Mouse (Mus musculus): ENCODE measurements at regions not wholly inside any gene's neighbourhood (a gene's known extent, or its start where the extent isn't known, plus 50 kb on each side); places are given as distances from the start of the nearest gene placed in this dataset.

DNA sequence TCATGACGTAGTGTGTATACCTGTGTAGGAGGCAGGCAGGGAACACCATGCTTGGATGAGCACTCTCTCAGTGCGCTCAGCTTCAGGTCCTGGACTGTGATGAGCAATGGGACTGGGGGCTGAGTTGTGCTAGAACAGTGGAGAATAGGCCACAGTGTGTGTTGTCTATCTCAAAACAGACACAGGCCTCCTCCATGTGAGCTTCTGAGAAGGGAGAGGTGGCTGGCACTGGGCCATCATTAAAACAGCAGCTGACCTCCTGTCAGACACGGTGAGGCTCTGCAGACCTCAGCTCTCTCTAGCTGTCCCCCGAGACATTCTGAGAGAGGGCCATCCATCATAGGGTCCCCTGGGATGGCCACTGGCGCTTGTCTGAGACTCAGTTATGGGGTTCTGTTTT, 119.0 kb upstream of the Cxcr4 start:
- Histone ChIP-seq H3K4me1 (ENCODE audit: control insufficient read depth, insufficient read depth, low read length) (no peaks in the 10 kb centered on the region), H3K36me3 (ENCODE audit: control insufficient read depth, insufficient read depth, low read length) (no peaks in the 10 kb centered on the region), H3K4me3 (ENCODE audit: control insufficient read depth, low read depth, low read length) (no peak overlapping the region), H3K27me3 (ENCODE audit: control insufficient read depth, insufficient read depth, low read length) (no peaks in the 10 kb centered on the region), H3K27ac (ENCODE audit: control insufficient read depth, insufficient read depth, low read depth, low read length) (no peak overlapping the region)
- TF ChIP-seq POLR2A (IDR thresholded peaks at IDR 0.05; ENCODE audit: control insufficient read depth, low read depth, low read length), result no peak

DNA sequence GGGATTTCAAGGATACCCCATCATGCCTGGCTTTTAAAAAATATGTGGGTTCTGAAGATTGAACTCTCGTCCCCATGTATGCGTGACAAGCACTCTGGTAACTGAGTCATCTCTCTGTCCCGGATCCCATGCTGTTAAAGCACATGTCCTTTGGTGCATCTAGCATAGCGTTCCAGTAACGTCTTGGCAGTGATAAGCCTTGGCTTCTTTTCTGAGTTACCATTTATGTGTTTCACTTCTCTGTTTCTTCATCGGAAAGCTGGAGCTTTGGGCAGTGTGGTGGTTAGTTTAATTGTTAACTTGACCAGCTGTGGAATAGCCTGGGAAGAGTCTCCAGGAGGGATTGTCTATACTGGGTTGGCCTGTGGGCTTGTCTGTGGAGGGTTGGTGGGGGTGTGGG, 115.7 kb upstream of the Cxcr4 start:
- TF ChIP-seq POLR2A (IDR thresholded peaks at IDR 0.05; ENCODE audit: control insufficient read depth, low read depth, low read length), result no peak
- TF ChIP-seq CTCF (IDR thresholded peaks at IDR 0.05; ENCODE audit: control insufficient read depth, insufficient read depth, insufficient replicate concordance, low read depth, low read length), result no peak

DNA sequence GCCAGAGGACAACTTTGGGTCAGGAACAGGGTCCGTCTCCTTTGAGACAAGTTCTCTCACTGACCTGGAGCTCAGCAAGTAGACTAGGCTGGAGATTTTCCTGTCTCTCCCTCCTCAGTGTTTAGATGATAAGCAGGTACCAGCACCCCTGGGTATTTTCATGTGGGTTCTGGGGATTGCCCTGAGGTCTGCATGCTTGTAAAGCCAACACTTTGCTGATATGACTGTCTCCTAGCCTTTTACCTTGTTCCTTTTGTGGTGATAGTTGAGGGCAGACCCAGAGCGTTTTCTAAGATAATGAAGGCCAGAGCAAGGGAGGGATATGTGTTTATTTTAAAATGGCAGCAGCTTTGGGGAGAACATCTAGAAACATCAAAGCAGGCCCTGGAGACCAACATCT, 114.1 kb upstream of the Cxcr4 start:
- Histone ChIP-seq H3K27ac (ENCODE audit: control insufficient read depth, insufficient read depth, low read depth, low read length) (no peak overlapping the region), H3K4me1 (ENCODE audit: control insufficient read depth, insufficient read depth, low read length) (no peaks in the 10 kb centered on the region), H3K27me3 (ENCODE audit: control insufficient read depth, insufficient read depth, low read length) (no peaks in the 10 kb centered on the region), H3K36me3 (ENCODE audit: control insufficient read depth, insufficient read depth, low read length) (no peaks in the 10 kb centered on the region), H3K4me3 (ENCODE audit: control insufficient read depth, low read depth, low read length) (no peak overlapping the region)
- TF ChIP-seq POLR2A (IDR thresholded peaks at IDR 0.05; ENCODE audit: control insufficient read depth, low read depth, low read length), result no peak
- TF ChIP-seq CTCF (IDR thresholded peaks at IDR 0.05; ENCODE audit: control insufficient read depth, insufficient read depth, insufficient replicate concordance, low read depth, low read length), result no peak

More for the DNA sequence above, 115.7 kb upstream of the Cxcr4 start:
- H3K4me1 ChIP-seq (ENCODE audit: control insufficient read depth, insufficient read depth, low read length), result no peaks in the 10 kb centered on the region
- no peak overlapping the region for H3K27ac ChIP-seq (ENCODE audit: control insufficient read depth, insufficient read depth, low read depth, low read length)
- H3K36me3 ChIP-seq (ENCODE audit: control insufficient read depth, insufficient read depth, low read length), result no peaks in the 10 kb centered on the region
- no peak overlapping the region for H3K4me3 ChIP-seq (ENCODE audit: control insufficient read depth, low read depth, low read length)
- no peaks in the 10 kb centered on the region for H3K27me3 ChIP-seq (ENCODE audit: control insufficient read depth, insufficient read depth, low read length)

DNA sequence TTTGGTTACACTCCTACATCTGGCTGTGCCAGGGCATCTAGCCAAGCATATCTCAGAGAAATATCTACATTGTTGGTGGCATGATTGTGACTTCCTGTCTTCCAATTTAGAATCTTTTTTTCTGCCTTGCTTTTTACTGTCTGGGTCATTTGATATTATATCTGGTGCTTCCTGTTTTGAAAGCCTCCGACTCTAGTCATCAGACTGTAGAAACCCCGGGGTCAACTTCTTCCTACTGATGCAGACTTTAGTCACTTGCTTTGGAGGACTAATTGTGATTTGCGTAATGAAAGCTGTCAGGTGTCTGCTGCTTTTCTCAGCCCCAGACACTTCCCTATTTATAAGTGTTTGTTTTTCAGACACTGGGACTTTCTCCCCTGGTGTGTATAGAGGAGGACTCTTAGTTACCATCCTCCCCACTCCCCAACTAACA, 113.0 kb upstream of the Cxcr4 start:
- TF ChIP-seq POLR2A (IDR thresholded peaks at IDR 0.05; ENCODE audit: control insufficient read depth, low read depth, low read length), result no peak
- TF ChIP-seq CTCF (IDR thresholded peaks at IDR 0.05; ENCODE audit: control insufficient read depth, insufficient read depth, insufficient replicate concordance, low read depth, low read length), result no peak
- Histone ChIP-seq H3K27ac (ENCODE audit: control insufficient read depth, insufficient read depth, low read depth, low read length) (no peak overlapping the region), H3K4me3 (ENCODE audit: control insufficient read depth, low read depth, low read length) (no peak overlapping the region), H3K4me1 (ENCODE audit: control insufficient read depth, insufficient read depth, low read length) (no peaks in the 10 kb centered on the region), H3K36me3 (ENCODE audit: control insufficient read depth, insufficient read depth, low read length) (no peaks in the 10 kb centered on the region), H3K27me3 (ENCODE audit: control insufficient read depth, insufficient read depth, low read length) (no peaks in the 10 kb centered on the region)

DNA sequence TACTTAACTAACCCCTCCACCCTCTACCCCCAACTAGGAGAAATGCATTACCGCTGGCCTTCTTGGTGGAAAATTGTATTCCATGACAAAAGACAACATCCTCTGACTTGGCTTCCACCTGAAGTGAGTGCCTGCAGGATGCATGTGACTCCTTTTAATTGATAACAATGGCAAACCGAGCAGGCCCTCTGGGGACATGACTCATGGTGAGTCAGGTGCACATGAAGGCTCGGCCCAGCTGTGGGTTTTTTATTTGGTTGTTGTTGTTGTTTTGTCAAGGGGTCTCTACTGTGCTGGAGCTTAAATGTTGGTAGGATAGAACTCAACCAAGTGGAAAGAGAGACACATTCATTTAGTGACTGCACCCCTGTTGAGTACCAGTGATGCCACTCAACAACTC, 109.2 kb upstream of the Cxcr4 start:
- TF ChIP-seq CTCF (IDR thresholded peaks at IDR 0.05; ENCODE audit: control insufficient read depth, insufficient read depth, insufficient replicate concordance, low read depth, low read length), result no peak
- no peak for TF ChIP-seq POLR2A (IDR thresholded peaks at IDR 0.05; ENCODE audit: control insufficient read depth, low read depth, low read length)
- Histone ChIP-seq H3K27me3 (ENCODE audit: control insufficient read depth, insufficient read depth, low read length) (no peaks in the 10 kb centered on the region), H3K36me3 (ENCODE audit: control insufficient read depth, insufficient read depth, low read length) (no peaks in the 10 kb centered on the region), H3K4me3 (ENCODE audit: control insufficient read depth, low read depth, low read length) (no peak overlapping the region), H3K4me1 (ENCODE audit: control insufficient read depth, insufficient read depth, low read length) (no peaks in the 10 kb centered on the region), H3K27ac (ENCODE audit: control insufficient read depth, insufficient read depth, low read depth, low read length) (no peak overlapping the region)

DNA sequence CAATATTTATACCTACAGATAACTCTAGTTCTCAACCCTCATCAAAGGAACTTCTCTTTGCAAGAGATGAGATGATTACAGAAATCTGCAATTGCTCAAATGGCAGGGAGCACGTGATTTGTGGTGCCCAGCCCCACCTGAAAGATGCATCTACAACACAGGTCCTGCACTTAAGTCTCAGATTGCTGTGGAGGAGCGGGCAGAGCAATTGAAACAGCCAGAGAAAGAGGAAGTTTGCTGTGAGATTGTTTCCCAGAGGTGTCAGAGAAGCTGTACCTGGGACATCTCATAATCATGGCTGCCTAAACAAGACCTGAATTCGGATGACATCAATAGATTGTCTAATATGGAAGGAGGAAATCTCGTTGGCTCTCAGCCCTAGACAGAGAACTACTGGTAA, 105.9 kb upstream of the Cxcr4 start:
- no peak for TF ChIP-seq POLR2A (IDR thresholded peaks at IDR 0.05; ENCODE audit: control insufficient read depth, low read depth, low read length)
- TF ChIP-seq CTCF (IDR thresholded peaks at IDR 0.05; ENCODE audit: control insufficient read depth, insufficient read depth, insufficient replicate concordance, low read depth, low read length), result no peak
- H3K27ac ChIP-seq (ENCODE audit: control insufficient read depth, insufficient read depth, low read depth, low read length), result no peak overlapping the region
- H3K36me3 ChIP-seq (ENCODE audit: control insufficient read depth, insufficient read depth, low read length), result no peaks in the 10 kb centered on the region
- no peak overlapping the region for H3K4me3 ChIP-seq (ENCODE audit: control insufficient read depth, low read depth, low read length)
- H3K27me3 ChIP-seq (ENCODE audit: control insufficient read depth, insufficient read depth, low read length), result no peaks in the 10 kb centered on the region
- no peaks in the 10 kb centered on the region for H3K4me1 ChIP-seq (ENCODE audit: control insufficient read depth, insufficient read depth, low read length)

DNA sequence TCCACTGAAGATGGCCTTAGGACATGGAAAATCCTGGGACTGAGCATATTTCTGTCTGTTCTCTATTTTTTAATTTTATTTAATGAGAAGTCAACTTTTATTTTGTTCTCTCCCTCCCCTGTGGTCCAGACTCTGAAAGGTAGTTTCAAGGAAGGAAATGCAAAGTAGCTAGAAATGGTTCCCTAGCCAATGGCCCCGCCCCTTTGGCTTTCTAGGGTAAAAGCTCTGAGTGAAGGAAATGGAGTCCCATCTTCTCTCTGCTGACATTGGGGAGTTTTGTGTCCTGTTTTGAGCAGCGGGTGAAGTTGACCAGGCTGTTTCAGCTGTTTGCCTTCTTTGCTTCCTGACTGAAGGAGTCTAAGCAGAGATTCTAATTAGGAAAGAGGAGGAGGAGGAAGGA, 103.8 kb upstream of the Cxcr4 start:
- Histone ChIP-seq H3K4me3 (ENCODE audit: control insufficient read depth, low read depth, low read length) (no peak overlapping the region), H3K27ac (ENCODE audit: control insufficient read depth, insufficient read depth, low read depth, low read length) (no peak overlapping the region), H3K4me1 (ENCODE audit: control insufficient read depth, insufficient read depth, low read length) (no peaks in the 10 kb centered on the region), H3K36me3 (ENCODE audit: control insufficient read depth, insufficient read depth, low read length) (no peaks in the 10 kb centered on the region), H3K27me3 (ENCODE audit: control insufficient read depth, insufficient read depth, low read length) (no peaks in the 10 kb centered on the region)
- no peak for TF ChIP-seq CTCF (IDR thresholded peaks at IDR 0.05; ENCODE audit: control insufficient read depth, insufficient read depth, insufficient replicate concordance, low read depth, low read length)
- TF ChIP-seq POLR2A (IDR thresholded peaks at IDR 0.05; ENCODE audit: control insufficient read depth, low read depth, low read length), result no peak

DNA sequence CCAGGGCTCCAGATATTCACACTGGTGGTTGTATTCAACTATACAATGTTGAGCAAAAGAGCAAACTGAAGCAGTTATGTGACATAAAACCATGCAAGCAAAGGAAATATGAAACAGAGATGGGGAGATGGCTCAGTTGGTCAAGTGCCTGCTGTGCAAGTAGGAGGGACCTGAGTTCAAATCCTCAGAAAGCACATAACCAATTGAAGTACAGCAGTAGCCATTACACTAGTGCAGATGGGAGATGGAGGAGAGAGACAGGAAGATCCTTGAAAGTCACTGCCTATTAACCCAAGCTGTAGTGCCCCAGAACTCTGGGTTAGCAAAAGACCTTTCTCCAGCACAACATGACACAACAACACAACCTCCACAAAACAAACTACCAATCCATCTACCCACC, 100.7 kb upstream of the Cxcr4 start:
- no peaks in the 10 kb centered on the region for H3K4me1 ChIP-seq (ENCODE audit: control insufficient read depth, insufficient read depth, low read length)
- no peaks in the 10 kb centered on the region for H3K27me3 ChIP-seq (ENCODE audit: control insufficient read depth, insufficient read depth, low read length)
- H3K36me3 ChIP-seq (ENCODE audit: control insufficient read depth, insufficient read depth, low read length), result no peaks in the 10 kb centered on the region
- H3K4me3 ChIP-seq (ENCODE audit: control insufficient read depth, low read depth, low read length), result no peak overlapping the region
- no peak overlapping the region for H3K27ac ChIP-seq (ENCODE audit: control insufficient read depth, insufficient read depth, low read depth, low read length)
- no peak for TF ChIP-seq CTCF (IDR thresholded peaks at IDR 0.05; ENCODE audit: control insufficient read depth, insufficient read depth, insufficient replicate concordance, low read depth, low read length)
- no peak for TF ChIP-seq POLR2A (IDR thresholded peaks at IDR 0.05; ENCODE audit: control insufficient read depth, low read depth, low read length)
